ENCODE assay signal across 14 mouse cellular contexts in genomic region chr15:81834171-81834841, GRCm38 (mm10). TPM values are rescaled to one million over a fixed set of nuclear protein-coding genes. Genes with fewer than 3 reads are reported as not detected.
DNase-seq lines count a peak whose midpoint lies in the region; ATAC-seq lines count a peak whose summit lies in the region.
"Had no signal": no experiment of that assay in that cellular context is flagged by ENCODE, and none has a peak within 500 bp of the region (broad histone marks: within the 10 kb centered on the region; RNA-seq: fewer than 3 reads in every experiment).

No protein-coding gene starts in this region.

- no peak overlapping the region for H3K4me2 ChIP-seq in heart, embryonic 11.5 days
- no peak overlapping the region for H3K4me2 ChIP-seq in heart, embryonic 16.5 days (ENCODE audit: low read depth, low read length)
- H3K4me2 ChIP-seq: hindbrain, embryonic 12.5 days; kidney, embryonic 15.5 days; limb, embryonic 13.5 days; lung, embryonic 14.5 days had no signal

- H3K9me3 ChIP-seq in heart, embryonic 11.5 days (replicated peaks; ENCODE audit: control insufficient read depth, low read length) = no peaks in the 10 kb centered on the region
- H3K9me3 ChIP-seq in heart, embryonic 16.5 days (replicated peaks; ENCODE audit: control insufficient read depth, low read length) = no peaks in the 10 kb centered on the region
- H3K9me3 ChIP-seq: hindbrain, embryonic 12.5 days; kidney, embryonic 15.5 days; limb, embryonic 13.5 days had no signal

- peak; percentile 99 for DNase-seq in heart, adult 11 months
- peak; percentile 53 for DNase-seq in cerebellum, adult 8-10 months
- peak; percentile 42 for DNase-seq in gastrocnemius, postnatal 10 days
- no peak for DNase-seq in embryo, embryonic 10 days (ENCODE audit: low spot score)
- no peak for DNase-seq in layer of hippocampus, adult 9-11 months
- DNase-seq: lung, embryonic 14.5 days; retina, postnatal 1 day; thymus, postnatal 4 days had no signal

- H3K4me1 ChIP-seq in heart, embryonic 11.5 days (ENCODE audit: control insufficient read depth, insufficient read depth, low read length) = peaks cover 9% of the 10 kb centered on the region; the same call in 1 of the 2 replicates
- H3K4me1 ChIP-seq in heart, embryonic 16.5 days (ENCODE audit: control insufficient read depth, insufficient read depth, low read length) = peaks cover 60% of the 10 kb centered on the region

- no peak overlapping the region for H3K4me3 ChIP-seq in heart, embryonic 11.5 days (ENCODE audit: low read depth, low read length)
- H3K4me3 ChIP-seq in heart, embryonic 16.5 days (ENCODE audit: low read length) = no peak overlapping the region
- H3K4me3 ChIP-seq: hindbrain, embryonic 12.5 days; kidney, embryonic 15.5 days; limb, embryonic 13.5 days had no signal

- no peak for ATAC-seq in heart, embryonic 11.5 days (replicated peaks; ENCODE audit: insufficient number of reproducible peaks, low FRiP score, low TSS enrichment)
- ATAC-seq in heart, embryonic 16.5 days (replicated peaks; ENCODE audit: extremely low read depth, insufficient read depth, low FRiP score) = peak; percentile 63
- ATAC-seq in erythroblast, adult 5-6 weeks (replicated peaks; ENCODE audit: low FRiP score, poor library complexity, severe bottlenecking) = no peak

- no peaks in the 10 kb centered on the region for H3K27me3 ChIP-seq in heart, embryonic 11.5 days (ENCODE audit: control insufficient read depth, insufficient read depth, low read length)
- H3K27me3 ChIP-seq in heart, embryonic 16.5 days (ENCODE audit: control insufficient read depth, insufficient read depth, low read length) = no peaks in the 10 kb centered on the region

- no peak overlapping the region for H3K27ac ChIP-seq in heart, embryonic 11.5 days (ENCODE audit: low read depth, low read length)
- H3K27ac ChIP-seq in heart, embryonic 16.5 days (ENCODE audit: low read length) = peak overlapping the region; percentile 76
- H3K27ac ChIP-seq: hindbrain, embryonic 12.5 days; limb, embryonic 13.5 days had no signal

- 38% methylated on average over 3 of the region's 3 CpGs for WGBS in heart, embryonic 11.5 days (ENCODE audit: insufficient replicate concordance)
- 41% methylated on average over 3 of the region's 3 CpGs for WGBS in heart, embryonic 16.5 days

- H3K9ac ChIP-seq in heart, embryonic 11.5 days (ENCODE audit: low read depth, low read length) = no peak overlapping the region
- H3K9ac ChIP-seq in heart, embryonic 16.5 days (ENCODE audit: low read length) = peak overlapping the region; percentile 45; the same call in 1 of the 2 replicates
- H3K9ac ChIP-seq: hindbrain, embryonic 12.5 days; kidney, embryonic 15.5 days; limb, embryonic 13.5 days; lung, embryonic 14.5 days had no signal

- H3K36me3 ChIP-seq in heart, embryonic 11.5 days (ENCODE audit: control insufficient read depth, insufficient read depth, low read length) = no peaks in the 10 kb centered on the region
- H3K36me3 ChIP-seq in heart, embryonic 16.5 days (ENCODE audit: control insufficient read depth, insufficient read depth) = no peaks in the 10 kb centered on the region
- H3K36me3 ChIP-seq: hindbrain, embryonic 12.5 days; kidney, embryonic 15.5 days; limb, embryonic 13.5 days had no signal

RNA-seq across cellular contexts. Expression of gene Tob2, which starts 24.3 kb away (rescaled TPM):
- polyA plus RNA-seq in heart, embryonic 11.5 days (2014; fragmentation: Nextera tagmentation; extraction: Ambion mirVana) = 9.9 and 12.1 TPM in 2 replicates
- 10 to 100 TPM; 38.1 to 80.4 TPM for total RNA-seq in gastrocnemius, postnatal 10 days (2021)
- 17.5 and 17.8 TPM in 2 replicates for polyA plus RNA-seq in heart, embryonic 16.5 days (2015; fragmentation: Nextera tagmentation; extraction: Ambion mirVana)
- total RNA-seq in erythroblast, adult 5-6 weeks (2015; ENCODE audit: low replicate concordance) = 6.3 and 9.6 TPM in 2 replicates
- total RNA-seq in erythroblast, adult 5-6 weeks (2017; ENCODE audit: low replicate concordance) = 5.3 and 7.2 TPM in 2 replicates

RNA-seq across cellular contexts. Expression of gene Tef, which starts 32.1 kb away (rescaled TPM):
- polyA plus RNA-seq in heart, embryonic 11.5 days (2014; fragmentation: Nextera tagmentation; extraction: Ambion mirVana) = 15.0 and 16.3 TPM in 2 replicates
- 100 to 1,000 TPM; 127 to 130 TPM for total RNA-seq in gastrocnemius, postnatal 10 days (2021)
- 23.2 and 25.1 TPM in 2 replicates for polyA plus RNA-seq in heart, embryonic 16.5 days (2015; fragmentation: Nextera tagmentation; extraction: Ambion mirVana)
- 0.38 and 2.3 TPM in 2 replicates for total RNA-seq in erythroblast, adult 5-6 weeks (2015; ENCODE audit: low replicate concordance)
- 0.98 and 2.0 TPM in 2 replicates for total RNA-seq in erythroblast, adult 5-6 weeks (2017; ENCODE audit: low replicate concordance)

RNA-seq across cellular contexts. Expression of gene Phf5a, which starts 37.4 kb away (rescaled TPM):
- 119 and 131 TPM in 2 replicates for polyA plus RNA-seq in heart, embryonic 11.5 days (2014; fragmentation: Nextera tagmentation; extraction: Ambion mirVana)
- total RNA-seq in gastrocnemius, postnatal 10 days (2021) = 10 to 100 TPM; 37.4 to 39.6 TPM
- polyA plus RNA-seq in heart, embryonic 16.5 days (2015; fragmentation: Nextera tagmentation; extraction: Ambion mirVana) = 98.6 and 103 TPM in 2 replicates
- total RNA-seq in erythroblast, adult 5-6 weeks (2015; ENCODE audit: low replicate concordance) = 29.7 and 33.0 TPM in 2 replicates
- total RNA-seq in erythroblast, adult 5-6 weeks (2017; ENCODE audit: low replicate concordance) = 19.8 and 45.9 TPM in 2 replicates

RNA-seq across cellular contexts. Expression of gene Aco2, which starts 37.8 kb away (rescaled TPM):
- 398 and 483 TPM in 2 replicates for polyA plus RNA-seq in heart, embryonic 11.5 days (2014; fragmentation: Nextera tagmentation; extraction: Ambion mirVana)
- total RNA-seq in gastrocnemius, postnatal 10 days (2021) = 100 to 1,000 TPM; 789 to 874 TPM
- polyA plus RNA-seq in heart, embryonic 16.5 days (2015; fragmentation: Nextera tagmentation; extraction: Ambion mirVana) = 769 and 804 TPM in 2 replicates
- total RNA-seq in erythroblast, adult 5-6 weeks (2015; ENCODE audit: low replicate concordance) = 16.3 and 37.8 TPM in 2 replicates
- total RNA-seq in erythroblast, adult 5-6 weeks (2017; ENCODE audit: low replicate concordance) = 29.7 and 59.3 TPM in 2 replicates

Comparison
In these comparisons a context has a peak if more than half of its experiments do, and no peak if none do; other contexts are left out.
1. DNase-seq: peak in heart, adult 11 months (single experiment), cerebellum, adult 8-10 months (single experiment) and gastrocnemius, postnatal 10 days (single experiment); none in embryo, embryonic 10 days (single experiment) and layer of hippocampus, adult 9-11 months (single experiment).
2. RNA of gene Tef, which starts 32.1 kb away (total RNA-seq): 127 to 130 TPM in gastrocnemius, postnatal 10 days; 0.38 to 2.3 TPM in erythroblast, adult 5-6 weeks; every median in the first group is over 10 times any median in the second.